Mouse (Mus musculus): Measurements from ENCODE around the gene Zfp811. TPM values are rescaled to one million over a fixed set of nuclear protein-coding genes. Genes with fewer than 3 reads are reported as not detected.
A peak's percentile ranks its signal among the peaks of the same experiment; 100 is the strongest.

Zfp811 gene
- polyA plus RNA-seq, 1 experiment from 2014 or later = 45.5 TPM

- Histone ChIP-seq H3K9me3 (ENCODE audit: control insufficient read depth, low read length) (no peaks in the 10 kb centered on the region), H3K36me3 (ENCODE audit: control insufficient read depth, insufficient read depth, low read length) (peaks cover 10% of the 10 kb centered on the region), H3K4me3 (ENCODE audit: low read length) (no peak overlapping the region), H3K27ac (ENCODE audit: low read depth, low read length) (no peak overlapping the region), H3K4me1 (ENCODE audit: control insufficient read depth, insufficient read depth, low read depth, low read length) (no peaks in the 10 kb centered on the region; the same call in 1 of the 2 replicates), H3K4me2 (ENCODE audit: low read length) (no peak overlapping the region), H3K9ac (ENCODE audit: low read depth, low read length) (no peak overlapping the region), H3K27me3 (replicated peaks; ENCODE audit: control insufficient read depth, insufficient read depth, low read length) (no peaks in the 10 kb centered on the region)
- no peak for ATAC-seq
- WGBS = 84% methylated on average over 7 of the region's 7 CpGs
Measured at GRCm38 (mm10) chr17:32814136-32814535, 4.4 kb upstream of the Zfp811 start.

GRCm38 (mm10) chr17:32810648-32811047, 917 bp upstream of the Zfp811 start:
- no peak for ATAC-seq
- Histone ChIP-seq H3K27me3 (replicated peaks; ENCODE audit: control insufficient read depth, insufficient read depth, low read length) (no peaks in the 10 kb centered on the region), H3K27ac (ENCODE audit: low read depth, low read length) (no peak overlapping the region), H3K9ac (ENCODE audit: low read depth, low read length) (no peak overlapping the region), H3K9me3 (ENCODE audit: control insufficient read depth, low read length) (no peaks in the 10 kb centered on the region), H3K4me1 (ENCODE audit: control insufficient read depth, insufficient read depth, low read depth, low read length) (peaks cover 16% of the 10 kb centered on the region), H3K4me2 (ENCODE audit: low read length) (peak overlapping the region; percentile 74; the same call in 1 of the 2 replicates), H3K36me3 (ENCODE audit: control insufficient read depth, insufficient read depth, low read length) (peaks cover 4% of the 10 kb centered on the region; the same call in 1 of the 2 replicates), H3K4me3 (ENCODE audit: low read length) (no peak overlapping the region)
- 19% methylated on average over 1 of the region's 1 CpGs for WGBS

GRCm38 (mm10) chr17:32808921-32809320, 810 bp downstream of the Zfp811 start:
- H3K27ac ChIP-seq (ENCODE audit: low read depth, low read length) = peak overlapping the region; percentile 90
- ATAC-seq = no peak
- H3K4me1 ChIP-seq (ENCODE audit: control insufficient read depth, insufficient read depth, low read depth, low read length) = peaks cover 16% of the 10 kb centered on the region
- H3K4me3 ChIP-seq (ENCODE audit: low read length) = peak overlapping the region; percentile 63
- WGBS = 2% methylated on average over 8 of the region's 8 CpGs
- H3K9ac ChIP-seq (ENCODE audit: low read depth, low read length) = peak overlapping the region; percentile 79
- H3K36me3 ChIP-seq (ENCODE audit: control insufficient read depth, insufficient read depth, low read length) = no peaks in the 10 kb centered on the region
- H3K9me3 ChIP-seq (ENCODE audit: control insufficient read depth, low read length) = no peaks in the 10 kb centered on the region
- H3K4me2 ChIP-seq (ENCODE audit: low read length) = peak overlapping the region; percentile 74
- H3K27me3 ChIP-seq (replicated peaks; ENCODE audit: control insufficient read depth, insufficient read depth, low read length) = no peaks in the 10 kb centered on the region

- Histone ChIP-seq H3K9me3 (ENCODE audit: control insufficient read depth, low read length) (no peaks in the 10 kb centered on the region), H3K4me3 (ENCODE audit: low read length) (no peak overlapping the region), H3K27me3 (replicated peaks; ENCODE audit: control insufficient read depth, insufficient read depth, low read length) (no peaks in the 10 kb centered on the region), H3K36me3 (ENCODE audit: control insufficient read depth, insufficient read depth, low read length) (peaks cover under 1% of the 10 kb centered on the region; the same call in 1 of the 2 replicates), H3K27ac (ENCODE audit: low read depth, low read length) (no peak overlapping the region), H3K4me1 (ENCODE audit: control insufficient read depth, insufficient read depth, low read depth, low read length) (peaks cover 20% of the 10 kb centered on the region), H3K9ac (ENCODE audit: low read depth, low read length) (no peak overlapping the region), H3K4me2 (ENCODE audit: low read length) (no peak overlapping the region; the same call in 1 of the 2 replicates)
- WGBS = 76% methylated on average over 8 of the region's 8 CpGs
- ATAC-seq = no peak
Measured at GRCm38 (mm10) chr17:32789244-32789643, 20.5 kb downstream of the Zfp811 start.

- WGBS = 11% methylated on average over 9 of the region's 9 CpGs
- ATAC-seq = no peak
- no peaks in the 10 kb centered on the region for H3K9me3 ChIP-seq (ENCODE audit: control insufficient read depth, low read length)
- no peaks in the 10 kb centered on the region for H3K27me3 ChIP-seq (replicated peaks; ENCODE audit: control insufficient read depth, insufficient read depth, low read length)
- peak overlapping the region; percentile 64 for H3K4me2 ChIP-seq (ENCODE audit: low read length)
- H3K36me3 ChIP-seq (ENCODE audit: control insufficient read depth, insufficient read depth, low read length) = peaks cover 8% of the 10 kb centered on the region
- H3K4me1 ChIP-seq (ENCODE audit: control insufficient read depth, insufficient read depth, low read depth, low read length) = peaks cover 20% of the 10 kb centered on the region
- peak overlapping the region; percentile 8; the same call in 1 of the 2 replicates for H3K27ac ChIP-seq (ENCODE audit: low read depth, low read length)
- peak overlapping the region; percentile 84 for H3K4me3 ChIP-seq (ENCODE audit: low read length)
- H3K9ac ChIP-seq (ENCODE audit: low read depth, low read length) = peak overlapping the region; percentile 2; the same call in 1 of the 2 replicates
Measured at GRCm38 (mm10) chr17:32788576-32788975, 21.2 kb downstream of the Zfp811 start.

GRCm38 (mm10) chr17:32788094-32788559, 21.6 kb downstream of the Zfp811 start, which contains the start of gene Zfp871:
Zfp871 (minus strand) TSS chr17:32788287.
- Histone ChIP-seq H3K4me3 (ENCODE audit: low read length) (peak within 1 kb of the TSS; percentile 84), H3K27me3 (replicated peaks; ENCODE audit: control insufficient read depth, insufficient read depth, low read length) (no peaks in the 10 kb centered on the region), H3K4me2 (ENCODE audit: low read length) (peak within 1 kb of the TSS; percentile 65), H3K9me3 (ENCODE audit: control insufficient read depth, low read length) (no peaks in the 10 kb centered on the region), H3K4me1 (ENCODE audit: control insufficient read depth, insufficient read depth, low read depth, low read length) (peaks cover 20% of the 10 kb centered on the region), H3K9ac (ENCODE audit: low read depth, low read length) (peak within 1 kb of the TSS; percentile 92), H3K36me3 (ENCODE audit: control insufficient read depth, insufficient read depth, low read length) (peaks cover 12% of the 10 kb centered on the region), H3K27ac (ENCODE audit: low read depth, low read length) (peak within 1 kb of the TSS; percentile 91)
- under 1% methylated on average over 22 of the region's 22 CpGs for WGBS
- ATAC-seq = peak; percentile 98

GRCm38 (mm10) chr17:32787436-32788093, 22.2 kb downstream of the Zfp811 start:
- H3K4me2 ChIP-seq (ENCODE audit: low read length) = peak overlapping the region; percentile 65
- peaks cover 12% of the 10 kb centered on the region for H3K36me3 ChIP-seq (ENCODE audit: control insufficient read depth, insufficient read depth, low read length)
- WGBS = 1% methylated on average over 27 of the region's 31 CpGs
- H3K9ac ChIP-seq (ENCODE audit: low read depth, low read length) = peak overlapping the region; percentile 92
- no peaks in the 10 kb centered on the region for H3K9me3 ChIP-seq (ENCODE audit: control insufficient read depth, low read length)
- peak overlapping the region; percentile 84 for H3K4me3 ChIP-seq (ENCODE audit: low read length)
- peak; percentile 91 for ATAC-seq
- peak overlapping the region; percentile 91 for H3K27ac ChIP-seq (ENCODE audit: low read depth, low read length)
- H3K4me1 ChIP-seq (ENCODE audit: control insufficient read depth, insufficient read depth, low read depth, low read length) = peaks cover 20% of the 10 kb centered on the region
- H3K27me3 ChIP-seq (replicated peaks; ENCODE audit: control insufficient read depth, insufficient read depth, low read length) = no peaks in the 10 kb centered on the region

GRCm38 (mm10) chr17:32786944-32787343, 22.8 kb downstream of the Zfp811 start:
- H3K36me3 ChIP-seq (ENCODE audit: control insufficient read depth, insufficient read depth, low read length) = peaks cover 12% of the 10 kb centered on the region
- H3K27me3 ChIP-seq (replicated peaks; ENCODE audit: control insufficient read depth, insufficient read depth, low read length) = no peaks in the 10 kb centered on the region
- H3K4me3 ChIP-seq (ENCODE audit: low read length) = peak overlapping the region; percentile 84
- H3K4me1 ChIP-seq (ENCODE audit: control insufficient read depth, insufficient read depth, low read depth, low read length) = peaks cover 20% of the 10 kb centered on the region
- WGBS = 66% methylated on average over 6 of the region's 6 CpGs
- ATAC-seq = no peak
- H3K9me3 ChIP-seq (ENCODE audit: control insufficient read depth, low read length) = no peaks in the 10 kb centered on the region
- peak overlapping the region; percentile 65 for H3K4me2 ChIP-seq (ENCODE audit: low read length)
- H3K27ac ChIP-seq (ENCODE audit: low read depth, low read length) = no peak overlapping the region
- H3K9ac ChIP-seq (ENCODE audit: low read depth, low read length) = peak overlapping the region; percentile 92; the same call in 1 of the 2 replicates

- H3K27me3 ChIP-seq (replicated peaks; ENCODE audit: control insufficient read depth, insufficient read depth, low read length) = no peaks in the 10 kb centered on the region
- H3K4me1 ChIP-seq (ENCODE audit: control insufficient read depth, insufficient read depth, low read depth, low read length) = peaks cover 20% of the 10 kb centered on the region
- peaks cover 12% of the 10 kb centered on the region for H3K36me3 ChIP-seq (ENCODE audit: control insufficient read depth, insufficient read depth, low read length)
- no peaks in the 10 kb centered on the region for H3K9me3 ChIP-seq (ENCODE audit: control insufficient read depth, low read length)
- H3K27ac ChIP-seq (ENCODE audit: low read depth, low read length) = no peak overlapping the region
- H3K9ac ChIP-seq (ENCODE audit: low read depth, low read length) = no peak overlapping the region
- no peak overlapping the region for H3K4me2 ChIP-seq (ENCODE audit: low read length)
- 96% methylated on average over 3 of the region's 3 CpGs for WGBS
- no peak for ATAC-seq
- H3K4me3 ChIP-seq (ENCODE audit: low read length) = no peak overlapping the region
Measured at GRCm38 (mm10) chr17:32785656-32786055, 24.1 kb downstream of the Zfp811 start.
